Mouse (Mus musculus) liver, embryonic 14.5 days (tissue): ENCODE data around the gene Bcl7b. TPM values are rescaled to one million over a fixed set of nuclear protein-coding genes. Genes with fewer than 3 reads are reported as not detected.
A peak's percentile ranks its signal among the peaks of the same experiment; 100 is the strongest.

Experiments
- ATAC-seq: fragments of 200-750 bp; cut with Nextera tagmentation; 2 replicates; pipeline ENCODE4 v1.8.0; 2017; ENCODE audit warnings: moderate number of reproducible peaks, mild to moderate bottlenecking, moderate library complexity; ENCODE audit not compliant: insufficient read depth
- DNase-seq, 3 experiments: peaks; one replicate each; pipeline ENCODE4 v3.0.0-alpha.2; 2012 to 2013; ENCODE audit warnings: low read depth in 3 of 3, low spot score in 3 of 3
- H3K27ac ChIP-seq: fragments of 300-500 bp; sonication (generic); 2 replicates; pipeline ENCODE4 v1.5.1; 2014; ENCODE audit warnings: moderate library complexity, mild to moderate bottlenecking, control low read depth, inconsistent platforms
- H3K27me3 ChIP-seq: fragments of 300-500 bp; sonication (generic); 2 replicates; pipeline ENCODE4 v1.6.1; 2014; ENCODE audit warnings: mild to moderate bottlenecking, low read length, moderate library complexity; ENCODE audit not compliant: control insufficient read depth, insufficient read depth
- H3K36me3 ChIP-seq: fragments of 300-500 bp; sonication (generic); replicated peaks from 2 replicates; pipeline ENCODE4 v1.6.1; 2014; ENCODE audit warnings: low read depth; ENCODE audit not compliant: control insufficient read depth, insufficient read depth
- H3K4me1 ChIP-seq, 2 experiments: fragments of 200-500 bp in 1 of 2; fragments of 300-500 bp in 1 of 2; sonication (generic) in 1 of 2; replicated peaks; 2 replicates each; pipeline ENCODE4 v1.6.1; 2012 to 2014; ENCODE audit warnings: antibody characterized with exemption in 1 of 2, inconsistent platforms in 1 of 2, low read length in 1 of 2; ENCODE audit not compliant: control insufficient read depth in 2 of 2, insufficient read depth in 2 of 2
- H3K4me2 ChIP-seq: fragments of 300-500 bp; sonication (generic); 2 replicates; pipeline ENCODE4 v1.6.1; 2014; ENCODE audit warnings: low read depth, mild to moderate bottlenecking, control low read depth, moderate library complexity
- H3K4me3 ChIP-seq, 2 experiments: fragments of 200-500 bp in 1 of 2; fragments of 300-500 bp in 1 of 2; sonication (generic) in 1 of 2; 2 replicates each; pipeline ENCODE4 v1.5.1; 2012 to 2014; ENCODE audit warnings: low read depth in 2 of 2, low read length in 2 of 2, mild to moderate bottlenecking in 2 of 2, control low read depth in 1 of 2, inconsistent platforms in 1 of 2, moderate library complexity in 1 of 2; ENCODE audit not compliant: insufficient read depth in 1 of 2
- H3K9ac ChIP-seq: fragments of 300-500 bp; sonication (generic); replicated peaks from 2 replicates; pipeline ENCODE4 v1.6.1; 2014; ENCODE audit warnings: mild to moderate bottlenecking, control low read depth, moderate library complexity
- H3K9me3 ChIP-seq: fragments of 300-500 bp; sonication (generic); 2 replicates; pipeline ENCODE4 v1.6.1; 2016; ENCODE audit warnings: low read length, mixed read lengths; ENCODE audit not compliant: control insufficient read depth
- CTCF ChIP-seq: IDR thresholded peaks from 2 replicates; pipeline ENCODE4 v1.5.1; 2016; ENCODE audit warnings: antibody characterized with exemption, low read depth, control low read depth
- EP300 ChIP-seq: IDR thresholded peaks from 2 replicates; pipeline ENCODE4 v1.6.1; 2016; ENCODE audit warnings: antibody characterized with exemption, low read depth
- WGBS: fragments of 180-500 bp; shearing (Covaris S2); extraction: QIAGEN DNeasy Blood & Tissue Kit; methylation state at CpG from one replicate; pipeline ENCODE4 v1.1.7; 2014; ENCODE audit not compliant: insufficient replicate concordance; 5-methylcytosine and 5-hydroxymethylcytosine counted together
- polyA plus RNA-seq, 2 experiments: library from polyadenylated mRNA; depleted of rRNA in 1 of 2; stranded (reverse) in 1 of 2; unstranded in 1 of 2; fragments of >200 nt; fragmentation: Nextera tagmentation in 1 of 2; extraction: Ambion mirVana in 1 of 2; gene quantifications; 2 replicates each; pipeline versions ENCODE4 v1.2.1 to v1.2.3; 2012 to 2014

Bcl7b gene
- polyA plus RNA-seq, 2 experiments, result 10.0 to 25.6 TPM

DNA sequence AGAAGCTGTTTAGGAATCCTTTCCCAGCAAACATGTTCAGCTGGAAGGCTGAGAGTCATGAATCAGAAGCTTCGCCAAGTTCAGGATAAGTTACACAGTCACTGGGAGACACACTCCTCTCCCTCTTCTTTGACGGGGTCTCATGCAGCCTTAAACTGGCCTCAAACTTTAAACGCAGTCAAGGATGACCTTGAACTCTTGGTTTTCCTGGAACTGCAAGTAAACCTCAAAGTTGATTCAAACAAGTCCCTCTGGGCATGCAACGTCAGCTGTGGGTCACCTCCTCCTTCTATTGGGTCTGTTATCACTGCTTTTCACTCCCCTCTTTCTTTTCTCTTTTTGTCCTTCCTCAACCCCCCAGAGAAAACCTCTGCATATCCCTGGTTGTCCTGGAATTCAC is 1.2 kb upstream of the Bcl7b start:
- H3K4me1 ChIP-seq, result peaks cover 16 to 23% of the 10 kb centered on the region in 2 experiments
- WGBS, result 66% methylated on average over 4 of the region's 4 CpGs
- H3K9ac ChIP-seq, result no peak overlapping the region
- no peak overlapping the region for H3K27ac ChIP-seq
- H3K4me3 ChIP-seq, result no peak overlapping the region
- H3K36me3 ChIP-seq, result peaks cover 8% of the 10 kb centered on the region; the same call in 1 of the 2 replicates
- H3K4me2 ChIP-seq, result no peak overlapping the region
- DNase-seq (no peak), ATAC-seq (no peak)
- no peak for TF ChIP-seq EP300
- TF ChIP-seq CTCF, result no peak
- H3K27me3 ChIP-seq, result no peaks in the 10 kb centered on the region
- no peaks in the 10 kb centered on the region for H3K9me3 ChIP-seq

GRCm38 (mm10) chr5:135167469-135167868 is 614 bp upstream of the Bcl7b start:
- no peak for DNase-seq
- Histone ChIP-seq H3K4me3 (no peak overlapping the region), H3K27me3 (no peaks in the 10 kb centered on the region), H3K4me1 (peaks cover 16 to 23% of the 10 kb centered on the region in 2 experiments), H3K36me3 (peaks cover 13% of the 10 kb centered on the region), H3K4me2 (peak overlapping the region; percentile 72), H3K27ac (peak overlapping the region; percentile 88; the same call in 1 of the 2 replicates), H3K9ac (no peak overlapping the region; the same call in 1 of the 2 replicates), H3K9me3 (no peaks in the 10 kb centered on the region)
- ATAC-seq, result no peak
- WGBS, result 87% methylated on average over 4 of the region's 4 CpGs
- no peak for TF ChIP-seq EP300
- no peak for TF ChIP-seq CTCF

DNA sequence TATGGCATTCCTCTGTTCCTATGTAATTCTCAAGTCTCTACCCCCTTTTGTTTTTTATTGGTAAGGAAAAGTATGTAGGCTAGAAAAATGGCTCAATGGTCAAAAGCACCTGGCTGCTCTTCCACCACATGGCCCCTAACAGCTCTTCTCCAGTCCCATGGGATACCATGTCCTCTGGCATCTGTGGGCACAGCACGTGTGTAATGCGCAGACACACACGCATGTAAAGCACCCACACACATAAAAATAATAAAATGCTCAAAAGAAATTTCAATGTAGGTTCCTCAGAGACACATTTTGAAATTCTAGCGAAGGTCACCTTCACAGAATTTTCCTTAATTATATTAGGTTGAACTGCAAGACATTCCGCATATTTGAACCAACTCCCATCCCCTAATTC is 1.4 kb downstream of the Bcl7b start:
- Histone ChIP-seq H3K27me3 (no peaks in the 10 kb centered on the region), H3K4me2 (peak overlapping the region; percentile 82), H3K4me3 (peak overlapping the region; percentile 76 to 85), H3K4me1 (peaks cover 16 to 23% of the 10 kb centered on the region in 2 experiments), H3K9ac (peak overlapping the region; percentile 88), H3K27ac (no peak overlapping the region; the same call in 1 of the 2 replicates), H3K36me3 (peaks cover 23% of the 10 kb centered on the region), H3K9me3 (no peaks in the 10 kb centered on the region)
- WGBS, result 84% methylated on average over 5 of the region's 5 CpGs
- DNase-seq (no peak), ATAC-seq (no peak)
- TF ChIP-seq CTCF (no peak), EP300 (no peak)

DNA sequence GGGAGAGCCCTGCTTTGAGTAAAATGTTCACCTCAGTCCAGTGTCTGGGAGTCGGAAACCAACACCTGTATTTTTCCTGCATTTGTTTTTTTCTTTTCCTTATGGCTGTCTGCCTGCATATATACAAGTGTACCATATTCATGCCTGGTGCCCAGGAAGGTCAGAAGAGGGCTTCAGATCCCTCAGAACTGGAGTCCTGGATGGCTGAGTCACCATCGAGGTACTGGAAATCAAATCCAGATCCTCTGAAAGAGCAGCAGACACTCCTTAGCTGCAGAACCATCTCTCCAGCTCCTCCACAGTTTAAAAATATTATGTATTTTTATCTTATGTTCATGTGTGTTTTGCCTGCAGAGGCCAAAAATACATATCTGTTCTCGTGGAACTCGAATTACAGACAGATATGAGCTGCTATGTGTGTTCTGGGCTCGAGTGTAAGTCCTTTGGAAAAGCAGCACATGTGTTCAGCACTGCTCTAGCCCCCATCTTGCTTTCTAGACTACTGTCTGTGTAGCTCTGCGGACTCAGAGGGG is 3.7 kb downstream of the Bcl7b start:
- ATAC-seq (no peak), DNase-seq (no peak)
- H3K36me3 ChIP-seq, result peaks cover 23% of the 10 kb centered on the region
- H3K4me1 ChIP-seq, result peaks cover 16 to 23% of the 10 kb centered on the region in 2 experiments
- no peak overlapping the region for H3K4me3 ChIP-seq
- 85% methylated on average over 6 of the region's 6 CpGs for WGBS
- H3K9me3 ChIP-seq, result no peaks in the 10 kb centered on the region
- no peaks in the 10 kb centered on the region for H3K27me3 ChIP-seq
- no peak overlapping the region; the same call in 1 of the 2 replicates for H3K9ac ChIP-seq
- H3K4me2 ChIP-seq, result no peak overlapping the region
- H3K27ac ChIP-seq, result no peak overlapping the region
- TF ChIP-seq EP300 (no peak), CTCF (no peak)

- Histone ChIP-seq H3K36me3 (peaks cover 32% of the 10 kb centered on the region), H3K4me3 (no peak overlapping the region), H3K27ac (no peak overlapping the region), H3K9me3 (no peaks in the 10 kb centered on the region), H3K4me2 (no peak overlapping the region), H3K9ac (no peak overlapping the region), H3K27me3 (no peaks in the 10 kb centered on the region), H3K4me1 (peaks cover 16 to 19% of the 10 kb centered on the region in 2 experiments)
- 92% methylated on average over 5 of the region's 5 CpGs for WGBS
- no peak for DNase-seq
- no peak for TF ChIP-seq CTCF
- no peak for TF ChIP-seq EP300
- ATAC-seq, result no peak
Observed at GRCm38 (mm10) chr5:135172986-135173385, 4.9 kb downstream of the Bcl7b start.
